Mouse (Mus musculus) olfactory bulb, adult 2 months (tissue): Measurements from ENCODE around the gene Ankrd44.

Experiments used
- CTCF ChIP-seq: fragments of 200-500 bp; IDR thresholded peaks from 2 replicates; pipeline ENCODE4 v1.5.1; 2012; ENCODE audit warnings: low read depth, mild to moderate bottlenecking, low read length, moderate library complexity; ENCODE audit not compliant: insufficient read depth
- POLR2A ChIP-seq: fragments of 200-500 bp; IDR thresholded peaks from 2 replicates; pipeline ENCODE4 v1.6.1; 2012; ENCODE audit warnings: mild to moderate bottlenecking, low read depth, low read length, moderate library complexity; ENCODE audit not compliant: insufficient read depth

DNA sequence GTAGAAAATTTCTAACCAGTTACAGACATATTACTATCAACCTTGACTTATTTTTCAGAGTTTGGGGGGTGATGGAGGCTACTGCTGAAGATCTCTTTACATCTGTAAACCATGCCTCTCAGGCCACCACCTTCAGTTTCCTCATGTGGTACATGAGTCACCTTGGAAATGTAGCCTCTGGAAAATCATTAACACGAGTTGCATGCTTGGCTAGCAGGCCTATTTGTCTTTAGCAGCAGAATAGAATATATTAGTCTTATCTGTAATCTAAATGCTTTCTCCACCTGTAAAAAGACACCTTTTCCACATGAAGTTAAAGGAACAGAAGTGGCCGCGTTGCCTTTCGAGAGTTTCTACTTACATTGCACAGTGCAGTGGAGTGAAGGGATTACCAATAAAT lies 267.6 kb downstream of the Ankrd44 start:
- TF ChIP-seq POLR2A, result no peak
- TF ChIP-seq CTCF, result no peak
